Mouse (Mus musculus) naive thymus-derived CD4-positive, alpha-beta T cell, adult 5 months (primary cell): ENCODE data around the gene Maea. TPM values are rescaled to one million over a fixed set of nuclear protein-coding genes. Genes with fewer than 3 reads are reported as not detected.

Source experiments
- polyA plus RNA-seq: library from polyadenylated mRNA; unstranded; fragments of 100-300 nt; shearing (Covaris generic); gene quantifications from one replicate; pipeline ENCODE4 v1.2.1, GENCODE M21; 2017

Gene Maea
- 94.7 TPM for polyA plus RNA-seq

GRCm38 (mm10) chr5:33335273-33335976 lies at the start of gene Maea:
Gene Maea, plus strand, starts transcription at chr5:33335509.

GRCm38 (mm10) chr5:33378302-33378854 lies 43.1 kb downstream of the Maea start, which contains the start of gene Uvssa:
Gene Uvssa, plus strand, starts transcription at chr5:33378549.

Other genes with a start within 250 kb of the Maea start
- not detected for gene Slc5a1, start 231.3 kb upstream of the Maea start, polyA plus RNA-seq
- not detected for gene Spon2, start 117.1 kb upstream of the Maea start, polyA plus RNA-seq
- 346 TPM for gene Ctbp1, start 60.5 kb upstream of the Maea start, polyA plus RNA-seq
- 13.6 TPM for gene Uvssa, start 43.0 kb downstream of the Maea start, polyA plus RNA-seq
- not detected for gene Nkx1-1, start 98.5 kb downstream of the Maea start, polyA plus RNA-seq